Mouse (Mus musculus) ES-Bruce4 (cell line): ENCODE measurements around the gene Shb.

Experiments
- CTCF ChIP-seq: IDR thresholded peaks from one replicate; pipeline ENCODE4 v1.8.1; 2011; ENCODE audit warnings: low read depth, low read length
- EP300 ChIP-seq: IDR thresholded peaks from 2 replicates; pipeline ENCODE4 v1.6.1; 2011; ENCODE audit warnings: low read depth, low read length; ENCODE audit not compliant: insufficient read depth
- POLR2A ChIP-seq: IDR thresholded peaks from one replicate; pipeline ENCODE4 v1.8.1; 2011; ENCODE audit warnings: low read length; ENCODE audit not compliant: insufficient read depth

DNA sequence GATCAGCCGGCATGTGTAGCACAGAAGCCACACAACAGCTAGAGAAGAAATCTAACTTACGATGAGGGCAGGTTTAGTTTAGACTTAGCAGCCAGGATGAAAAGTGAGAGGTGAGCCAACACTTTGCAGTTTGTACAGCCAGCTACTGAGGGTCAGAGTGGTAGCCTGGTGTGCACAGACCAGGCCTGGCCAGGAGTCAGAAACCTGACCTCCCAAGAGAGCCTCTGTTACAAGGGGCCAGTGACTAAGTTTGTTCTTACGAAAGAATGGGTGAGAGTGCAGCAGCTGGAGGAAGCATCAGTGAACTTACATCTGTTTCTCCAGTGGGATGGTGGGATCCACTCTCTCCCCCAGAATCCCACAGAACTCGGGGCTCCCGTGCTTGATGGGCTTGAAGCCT lies 85.1 kb downstream of the Shb start:
- TF ChIP-seq CTCF (no peak), POLR2A (no peak), EP300 (no peak)
